Mouse (Mus musculus) left cerebral cortex, adult 11 months (tissue): Measurements from ENCODE around the gene Fam185a.

Experiments
- DNase-seq: peaks from one replicate; pipeline ENCODE4 v3.0.0; 2022; ENCODE audit warnings: low spot score

Fam185a gene

DNA sequence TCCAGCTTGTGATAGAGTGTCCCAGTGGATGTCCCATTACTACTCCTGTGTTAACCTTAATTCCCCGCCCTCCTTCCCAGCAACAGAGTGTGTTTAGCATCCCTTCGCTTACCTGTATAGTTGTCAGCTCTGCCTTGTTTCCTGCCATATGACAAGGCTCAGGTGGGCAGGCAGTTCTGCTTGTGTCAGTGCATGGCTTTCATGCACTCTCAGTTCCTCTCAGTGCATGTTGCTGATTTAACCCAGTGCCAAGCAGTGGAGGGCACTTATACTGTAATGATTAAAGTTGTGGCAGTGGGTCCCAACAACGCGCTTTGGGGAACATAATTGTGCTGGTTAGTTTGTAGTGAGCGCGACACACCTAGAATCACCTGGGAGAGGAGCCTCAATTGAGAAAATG lies 1.9 kb downstream of the Fam185a start:
- DNase-seq, result no peak

- DNase-seq, result no peak
These were observed 9.6 kb downstream of the Fam185a start for GRCm38 (mm10) chr5:21434148-21434929.

- no peak for DNase-seq
These were observed 11.8 kb downstream of the Fam185a start for GRCm38 (mm10) chr5:21436471-21436975.

GRCm38 (mm10) chr5:21438428-21438827 lies 13.7 kb downstream of the Fam185a start:
- DNase-seq, result no peak

DNA sequence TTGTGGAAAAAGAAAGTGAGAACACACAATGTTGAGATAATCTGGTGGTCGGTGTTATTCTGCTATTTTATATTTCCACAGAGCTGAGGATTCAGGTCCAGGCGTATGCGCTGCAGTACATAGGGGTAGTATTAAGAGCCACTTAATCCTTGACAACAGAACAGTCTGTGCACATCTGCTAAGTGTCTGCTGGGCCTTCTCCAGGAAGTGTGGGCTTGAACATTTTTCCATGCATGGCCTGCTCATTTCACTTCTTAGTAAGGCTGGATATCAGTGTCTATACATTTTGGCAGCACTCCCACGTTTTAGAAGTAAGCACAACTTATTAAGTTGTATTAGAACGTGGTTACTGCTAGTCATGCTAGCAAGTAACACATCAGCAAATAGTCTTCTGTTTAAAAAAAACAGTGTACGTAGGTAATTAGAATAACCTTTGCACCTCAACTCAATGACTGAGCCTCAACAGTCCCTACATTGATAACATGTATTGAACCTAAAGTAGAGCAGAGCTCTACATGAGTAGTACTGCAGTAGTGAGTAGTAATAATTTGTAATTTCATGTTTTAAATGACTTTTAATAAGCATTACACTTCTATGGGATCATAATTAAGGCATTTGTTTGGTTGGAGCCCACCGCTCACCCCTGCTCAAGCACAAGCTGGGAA lies 14.8 kb downstream of the Fam185a start:
- no peak for DNase-seq

DNA sequence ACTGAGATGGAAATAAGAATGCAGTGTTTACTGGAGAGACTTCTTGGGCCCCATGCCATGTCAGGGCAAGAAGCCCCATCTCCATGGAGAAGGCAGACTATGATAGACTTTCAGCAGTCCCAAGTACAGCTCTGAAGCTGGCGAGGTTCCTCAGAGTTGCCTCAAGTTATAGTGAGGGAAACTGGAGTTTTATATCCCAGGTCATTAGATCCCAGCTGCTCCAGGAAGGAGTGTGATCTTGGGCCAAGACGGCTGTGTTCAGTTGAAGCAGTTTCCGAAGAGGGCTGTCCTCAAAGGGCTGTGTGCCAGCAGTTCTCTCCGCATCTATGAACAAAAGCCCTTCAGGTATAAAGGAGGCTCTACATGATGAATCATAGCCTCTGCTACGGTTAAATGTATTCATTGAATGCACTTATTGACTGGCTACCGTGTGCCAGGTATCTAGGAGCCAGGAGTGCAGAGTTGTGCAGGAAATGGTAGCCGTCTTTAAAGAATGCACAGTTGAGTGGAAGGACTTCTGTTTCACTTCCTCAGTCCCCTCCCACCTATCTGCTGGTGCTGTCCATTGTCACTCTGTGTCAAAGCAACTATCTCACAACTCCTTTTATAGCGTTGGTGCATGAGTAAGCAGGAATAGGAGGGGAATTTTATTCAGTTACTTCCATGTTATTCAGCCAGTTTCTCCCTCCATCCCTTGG lies 16.2 kb downstream of the Fam185a start:
- no peak for DNase-seq

DNA sequence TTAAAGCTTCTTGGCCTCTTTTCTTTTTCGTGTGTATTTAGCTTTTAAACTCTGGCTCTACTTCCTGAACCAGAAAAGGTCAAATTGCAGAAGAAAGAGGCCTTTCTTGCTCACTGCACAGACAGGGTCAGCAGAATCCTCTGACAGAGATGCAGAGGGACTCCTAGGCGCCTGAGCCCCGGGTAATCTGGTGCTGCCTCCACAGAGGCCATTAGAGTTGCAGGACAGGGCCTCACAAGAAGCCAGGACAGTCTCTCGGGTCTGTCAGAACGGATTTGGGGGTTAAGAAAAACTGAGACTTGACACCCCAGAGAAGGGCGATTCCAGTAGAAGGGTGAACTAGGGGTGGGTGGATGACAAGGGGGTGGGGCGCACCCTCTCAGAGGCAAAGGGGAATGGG lies 42.6 kb downstream of the Fam185a start:
- DNase-seq, result no peak

DNA sequence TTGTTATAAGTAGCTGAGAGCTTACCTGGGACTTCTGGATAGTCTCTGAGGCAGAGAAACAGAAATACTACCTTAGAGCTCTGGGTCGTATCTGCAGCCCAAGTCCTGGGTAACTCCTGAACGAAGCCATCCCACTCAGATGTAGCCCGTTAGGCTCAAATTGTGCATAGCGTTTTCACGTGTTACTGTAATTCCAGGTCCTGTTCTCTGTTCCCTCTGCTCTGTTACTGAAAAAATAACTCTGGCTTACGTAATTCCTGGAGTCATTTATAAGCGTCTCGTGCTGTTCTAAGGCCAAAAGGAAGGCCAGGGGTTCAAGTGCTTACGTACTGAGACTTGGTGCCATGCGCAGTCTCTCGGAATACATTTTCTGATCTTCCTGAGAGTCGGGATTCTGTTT lies 43.3 kb downstream of the Fam185a start:
- no peak for DNase-seq

DNA sequence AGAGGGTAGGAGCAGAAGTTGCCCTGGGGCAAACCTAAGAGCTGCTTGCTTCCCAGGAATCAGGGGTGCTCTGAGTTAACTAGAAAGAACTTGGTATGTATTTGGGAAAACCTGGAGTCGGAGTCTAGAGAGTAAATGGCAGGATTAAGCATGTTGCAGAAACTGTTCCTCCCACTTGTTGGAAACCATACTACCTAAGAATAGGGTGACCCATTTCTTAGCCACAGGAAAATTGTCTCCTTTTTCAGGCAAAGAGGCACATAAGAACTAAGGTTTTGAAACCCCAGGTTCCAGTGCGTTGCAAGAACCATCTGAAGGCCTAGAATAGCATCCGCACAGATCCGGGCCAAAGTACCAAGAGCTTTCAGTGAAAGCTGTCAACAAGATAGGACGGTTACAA lies 53.7 kb downstream of the Fam185a start:
- no peak for DNase-seq

DNA sequence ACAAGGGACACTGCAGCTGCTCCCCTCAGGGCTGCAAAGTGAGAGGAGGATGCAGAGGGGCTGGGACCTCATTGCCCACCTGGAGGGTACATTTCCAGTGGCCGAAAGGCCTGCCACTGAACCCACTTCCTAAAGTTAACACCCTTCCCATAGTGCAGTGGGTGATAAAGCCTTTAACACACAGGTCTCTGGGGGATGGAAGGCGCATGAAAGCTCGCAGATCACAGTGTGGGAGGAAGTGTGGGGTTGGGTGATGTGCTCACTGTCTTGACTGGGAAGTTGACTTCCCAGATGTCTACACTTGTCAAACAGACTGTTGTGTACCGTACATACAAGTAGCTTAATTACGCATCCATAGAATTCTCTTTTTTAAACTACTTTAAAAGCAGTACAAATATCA lies 55.0 kb downstream of the Fam185a start:
- no peak for DNase-seq

DNA sequence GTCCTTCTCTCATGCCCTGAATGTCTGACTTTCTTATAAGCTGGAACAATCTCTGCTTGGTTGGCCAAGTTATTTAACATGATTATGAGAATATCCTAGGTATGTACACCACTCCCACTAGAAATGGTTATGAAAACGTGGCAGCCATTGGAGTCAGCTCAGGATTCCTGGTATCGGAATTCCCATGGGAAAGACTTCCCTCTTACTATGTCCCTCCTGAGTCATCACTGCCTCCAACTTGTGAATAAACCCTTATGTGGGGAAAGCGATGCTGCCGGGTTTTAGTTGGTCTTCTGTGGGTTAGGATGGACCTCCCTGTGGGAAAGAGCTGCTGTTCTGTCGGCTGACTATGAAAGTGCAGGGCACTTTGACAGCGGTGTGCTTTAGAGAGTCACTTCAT lies 56.8 kb downstream of the Fam185a start:
- no peak for DNase-seq

DNA sequence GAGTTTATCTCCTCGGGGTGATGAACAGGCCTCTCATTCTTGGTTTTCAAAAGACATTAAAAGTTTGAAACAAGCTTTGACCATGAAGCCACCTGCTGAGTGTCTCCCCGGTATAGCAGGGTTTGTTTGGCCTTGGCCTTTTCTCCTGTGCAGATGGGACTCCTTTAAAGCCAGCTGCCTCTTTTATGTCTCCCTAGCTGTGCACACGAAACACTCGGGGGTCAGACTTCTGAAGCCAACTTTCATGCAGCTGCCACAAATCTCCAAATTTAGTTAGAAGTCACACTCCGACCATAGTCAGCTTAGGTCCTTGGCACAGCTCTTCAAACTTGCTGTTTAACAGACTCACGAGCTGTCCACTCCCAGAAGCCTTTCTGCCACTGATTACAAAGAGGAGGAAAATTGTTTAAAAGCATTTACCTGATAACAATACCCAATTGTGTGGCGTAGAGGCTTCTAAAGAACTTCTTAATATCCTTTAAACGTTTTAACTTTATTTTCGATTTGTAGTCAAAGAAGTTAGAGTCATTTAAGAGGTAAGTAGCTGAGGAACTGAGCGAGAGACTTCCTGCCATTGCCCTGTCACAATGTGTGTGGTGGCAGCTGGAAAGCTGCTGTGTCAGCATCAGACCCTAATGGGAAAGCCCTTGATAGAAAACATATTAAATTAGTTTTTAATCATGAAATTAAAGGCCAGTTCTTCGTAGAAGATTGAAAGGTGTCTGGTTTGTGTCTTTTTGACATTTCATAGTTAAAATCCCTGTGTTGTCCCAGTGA lies 57.9 kb downstream of the Fam185a start:
- DNase-seq, result no peak

- DNase-seq, result no peak
These were observed 58.5 kb downstream of the Fam185a start for GRCm38 (mm10) chr5:21483275-21483674.

DNA sequence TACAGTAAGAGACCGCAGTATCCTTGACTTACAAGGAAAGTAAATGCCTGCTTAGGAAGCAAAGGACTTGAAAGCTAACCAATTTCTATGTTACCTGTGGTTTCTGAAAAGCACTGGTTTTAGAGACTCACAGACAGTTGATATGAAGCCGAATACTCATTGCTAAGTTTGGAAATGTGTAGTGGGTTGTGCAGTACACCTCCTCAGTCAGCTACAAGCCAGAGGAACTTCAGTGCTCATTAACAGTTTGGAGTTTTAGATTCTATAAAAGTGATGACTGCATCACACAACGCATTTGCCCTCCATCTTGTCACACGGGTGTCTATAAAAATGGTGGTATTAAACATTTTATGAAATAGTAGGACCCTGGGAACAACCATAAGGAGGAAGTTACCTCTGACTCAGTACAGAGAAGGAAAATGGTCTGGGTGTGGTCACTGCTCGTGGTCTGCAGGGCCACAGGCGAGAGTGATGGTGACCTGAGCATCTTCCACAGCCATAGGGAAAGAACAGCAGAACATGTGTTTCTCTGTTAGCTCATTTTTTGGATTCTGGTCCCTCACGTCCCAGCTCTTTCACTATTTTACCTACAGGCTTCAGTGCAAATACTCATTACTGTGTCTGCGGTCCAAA lies 60.6 kb downstream of the Fam185a start:
- no peak for DNase-seq

- no peak for DNase-seq
These were observed 62.0 kb downstream of the Fam185a start for GRCm38 (mm10) chr5:21486798-21487197.

- DNase-seq, result no peak
These were observed 62.5 kb downstream of the Fam185a start for GRCm38 (mm10) chr5:21487306-21487705.

DNA sequence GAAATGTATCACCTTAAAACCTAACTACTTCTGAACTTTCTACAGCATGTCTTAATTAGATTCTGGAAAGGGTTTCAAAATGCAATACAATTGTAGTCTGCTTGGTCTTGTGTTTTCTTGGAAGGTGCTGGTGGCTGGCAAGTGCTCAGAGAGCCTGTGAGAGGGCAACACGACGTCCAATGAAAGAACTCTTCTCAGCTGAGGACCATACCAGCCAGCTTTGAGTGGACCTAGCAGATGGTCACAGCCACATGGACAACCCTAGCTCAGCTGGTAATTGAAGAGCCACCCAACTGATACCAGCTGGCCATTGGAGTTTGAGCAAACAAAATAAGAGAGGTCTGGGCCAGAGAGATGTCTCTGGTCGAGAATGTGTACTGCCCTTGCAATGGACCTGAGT lies 63.0 kb downstream of the Fam185a start:
- no peak for DNase-seq

DNA sequence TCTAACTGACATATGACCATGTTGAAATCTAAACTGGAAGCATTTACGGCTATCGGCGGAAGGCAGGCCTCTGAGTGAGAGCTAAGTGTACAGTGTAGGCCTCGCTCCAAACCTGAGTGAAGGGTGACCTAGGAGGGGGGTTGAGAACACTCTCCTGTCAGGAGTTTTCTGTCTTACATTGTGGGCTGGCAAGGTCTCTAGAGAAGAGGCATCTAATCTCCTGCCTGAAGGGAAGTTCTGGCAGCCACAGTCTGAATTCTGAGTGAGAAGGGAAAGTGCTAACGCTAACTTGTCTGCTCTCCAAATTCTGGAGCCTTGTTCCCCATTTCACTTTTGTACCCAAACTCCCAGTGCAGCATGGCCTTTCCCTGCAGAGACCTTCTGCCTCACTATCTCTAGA lies 63.7 kb downstream of the Fam185a start:
- no peak for DNase-seq

DNA sequence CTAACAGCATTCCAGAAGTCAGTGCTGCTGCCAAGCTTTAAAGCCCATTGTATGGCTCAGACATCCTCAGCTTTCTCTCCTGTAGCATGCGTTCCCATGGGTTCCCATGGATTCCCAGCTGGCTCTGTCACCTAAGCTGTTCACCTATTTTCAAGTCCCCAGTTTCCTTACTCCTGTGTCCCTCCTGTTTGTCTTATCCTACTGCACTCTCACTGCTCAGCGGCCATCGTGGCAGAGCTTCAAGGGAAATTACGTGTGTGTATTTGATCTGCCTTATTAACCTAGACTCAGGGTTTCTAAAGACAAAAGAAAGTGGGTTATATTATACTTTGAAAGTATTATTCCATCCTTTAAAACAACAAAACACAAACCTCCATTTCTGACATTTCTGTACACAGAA lies 64.4 kb downstream of the Fam185a start:
- DNase-seq, result no peak

DNA sequence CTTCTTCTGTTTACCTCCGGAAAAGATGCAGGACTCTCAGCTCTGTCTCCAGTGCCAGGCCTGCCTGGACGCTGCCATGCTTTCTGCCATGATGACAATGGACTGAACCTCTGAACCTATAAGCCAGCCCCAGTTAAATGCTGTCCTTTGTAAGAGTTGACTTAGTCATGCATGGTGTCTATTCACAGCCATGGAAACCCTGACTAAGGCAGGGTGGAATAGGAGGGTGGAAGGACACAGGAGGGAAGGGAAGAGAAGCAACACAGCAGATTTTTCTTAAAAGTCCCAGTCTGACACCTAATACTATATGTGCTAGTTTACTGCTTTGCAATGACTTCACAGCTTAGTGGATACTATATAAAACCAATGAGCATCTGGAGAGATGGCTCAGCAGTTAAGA lies 66.7 kb downstream of the Fam185a start:
- no peak for DNase-seq

GRCm38 (mm10) chr5:21492213-21492612 lies 67.5 kb downstream of the Fam185a start:
- no peak for DNase-seq
